Mouse (Mus musculus) midbrain, embryonic 10.5 days (tissue): ENCODE data around the gene Cdca8. TPM values are rescaled to one million over a fixed set of nuclear protein-coding genes. Genes with fewer than 3 reads are reported as not detected.

Source experiments
- DNase-seq: peaks from one replicate; pipeline ENCODE4 v3.0.0-alpha.2; 2017; ENCODE audit warnings: low spot score
- H3K27ac ChIP-seq: fragments of 300-500 bp; sonication (generic); replicated peaks from 2 replicates; pipeline ENCODE4 v1.5.1; 2016; ENCODE audit warnings: mild to moderate bottlenecking
- H3K27me3 ChIP-seq: fragments of 300-500 bp; sonication (generic); 2 replicates; pipeline ENCODE4 v1.6.1; 2016; ENCODE audit warnings: low read depth, mild to moderate bottlenecking; ENCODE audit not compliant: poor library complexity, severe bottlenecking
- H3K36me3 ChIP-seq: fragments of 300-500 bp; sonication (generic); 2 replicates; pipeline ENCODE4 v1.6.1; 2016; ENCODE audit warnings: mild to moderate bottlenecking, moderate library complexity
- H3K4me1 ChIP-seq: fragments of 300-500 bp; sonication (generic); 2 replicates; pipeline ENCODE4 v1.6.1; 2016
- H3K4me3 ChIP-seq: fragments of 300-500 bp; sonication (generic); 2 replicates; pipeline ENCODE4 v1.5.1; 2016; ENCODE audit warnings: mild to moderate bottlenecking, moderate library complexity
- H3K9me3 ChIP-seq: fragments of 300-500 bp; sonication (generic); replicated peaks from 2 replicates; pipeline ENCODE4 v1.6.1; 2016; ENCODE audit warnings: mild to moderate bottlenecking
- WGBS: fragments of 180-500 bp; shearing (Covaris S2); methylation state at CpG from one replicate; pipeline ENCODE4 v1.1.7; 2016; 5-methylcytosine and 5-hydroxymethylcytosine counted together
- polyA plus RNA-seq: library from polyadenylated mRNA; unstranded; fragments of >200 nt; fragmentation: Nextera tagmentation; extraction: Ambion mirVana; gene quantifications from 2 replicates; pipeline ENCODE4 v1.2.1, GENCODE M21; 2016

Cdca8 gene
- polyA plus RNA-seq, 1 experiment from 2014 or later, result 298 TPM

GRCm38 (mm10) chr4:124890831-124891230, 48.3 kb downstream of the Cdca8 start:
- 80% methylated on average over 5 of the region's 5 CpGs for WGBS
- peaks cover 90% of the 10 kb centered on the region for H3K27me3 ChIP-seq

GRCm38 (mm10) chr4:124889935-124890334, 49.2 kb downstream of the Cdca8 start:
- H3K36me3 ChIP-seq, result peaks cover 4% of the 10 kb centered on the region; the same call in 1 of the 2 replicates
- H3K9me3 ChIP-seq, result no peaks in the 10 kb centered on the region
- peaks cover 37% of the 10 kb centered on the region for H3K4me1 ChIP-seq
- DNase-seq, result no peak
- H3K27me3 ChIP-seq, result peaks cover 88% of the 10 kb centered on the region
- H3K4me3 ChIP-seq, result no peak overlapping the region
- H3K27ac ChIP-seq, result no peak overlapping the region
- 93% methylated on average over 2 of the region's 2 CpGs for WGBS

More at GRCm38 (mm10) chr4:124890831-124891230, 48.3 kb downstream of the Cdca8 start:
- Histone ChIP-seq H3K4me3 (no peak overlapping the region), H3K27ac (no peak overlapping the region), H3K36me3 (peaks cover 3% of the 10 kb centered on the region; the same call in 1 of the 2 replicates), H3K9me3 (no peaks in the 10 kb centered on the region), H3K4me1 (peaks cover 39% of the 10 kb centered on the region)
- no peak for DNase-seq

DNA sequence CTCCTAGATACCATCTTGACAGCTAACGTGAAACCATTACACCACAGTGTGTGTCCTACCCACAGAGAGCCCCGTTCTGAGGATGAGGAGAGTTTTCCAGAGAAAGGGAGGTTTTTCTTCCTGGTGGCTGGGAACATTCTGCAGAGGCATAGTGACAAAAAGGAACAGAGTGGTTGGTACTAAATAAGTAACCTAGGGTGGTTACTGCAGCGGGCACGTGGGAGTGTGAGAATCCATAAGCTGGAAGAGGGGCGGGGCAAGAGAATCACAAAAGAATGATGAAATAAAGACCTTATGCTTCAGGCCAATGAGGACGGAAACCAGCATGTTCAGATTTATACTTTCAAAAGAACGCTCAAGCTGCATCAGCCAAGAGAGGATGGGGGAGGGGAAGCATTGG, 50.4 kb downstream of the Cdca8 start:
- H3K4me3 ChIP-seq, result no peak overlapping the region
- peaks cover 85% of the 10 kb centered on the region for H3K27me3 ChIP-seq
- H3K9me3 ChIP-seq, result no peaks in the 10 kb centered on the region
- no peak for DNase-seq
- WGBS, result 69% methylated on average over 7 of the region's 7 CpGs
- H3K36me3 ChIP-seq, result peaks cover 4% of the 10 kb centered on the region; the same call in 1 of the 2 replicates
- H3K27ac ChIP-seq, result no peak overlapping the region
- peaks cover 32% of the 10 kb centered on the region for H3K4me1 ChIP-seq

- peak; percentile 65 for DNase-seq
- WGBS, result under 1% methylated on average over 37 of the region's 37 CpGs
- Histone ChIP-seq H3K36me3 (peaks cover 4% of the 10 kb centered on the region; the same call in 1 of the 2 replicates), H3K9me3 (peaks cover 7% of the 10 kb centered on the region), H3K27me3 (peaks cover 75% of the 10 kb centered on the region), H3K4me1 (peaks cover 60% of the 10 kb centered on the region), H3K27ac (peak overlapping the region; percentile 80), H3K4me3 (peak overlapping the region; percentile 65)
These were observed 56.9 kb downstream of the Cdca8 start for GRCm38 (mm10) chr4:124882151-124882729.

DNA sequence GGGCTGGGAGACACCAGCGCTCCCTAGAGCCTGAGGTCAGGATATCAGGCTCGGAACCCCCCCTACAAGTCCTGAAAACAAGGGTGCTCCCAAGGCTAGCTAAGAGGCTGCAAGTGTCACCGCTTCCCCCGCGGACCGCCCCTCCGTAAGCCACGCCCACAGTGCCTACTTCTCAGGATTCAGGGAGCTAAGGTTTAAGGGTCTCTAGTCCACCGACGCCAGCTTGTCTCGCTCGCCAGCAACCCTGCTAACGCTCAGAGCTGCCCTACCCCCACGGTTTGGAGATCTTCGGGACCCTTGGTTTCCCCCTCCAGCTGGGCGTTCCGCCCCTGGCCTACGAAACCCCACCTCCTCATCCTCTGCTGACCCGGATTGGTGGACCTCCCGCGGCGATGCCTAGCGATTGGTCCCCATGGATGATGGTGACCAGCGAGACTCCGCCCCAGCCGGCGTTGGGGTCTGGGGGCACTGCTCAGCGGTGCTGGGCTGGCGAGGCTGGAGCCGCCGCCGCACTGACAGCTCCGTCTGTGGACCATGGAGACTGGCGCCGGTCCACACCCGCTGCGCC, 57.7 kb downstream of the Cdca8 start:
- peak overlapping the region; percentile 80 for H3K27ac ChIP-seq

DNA sequence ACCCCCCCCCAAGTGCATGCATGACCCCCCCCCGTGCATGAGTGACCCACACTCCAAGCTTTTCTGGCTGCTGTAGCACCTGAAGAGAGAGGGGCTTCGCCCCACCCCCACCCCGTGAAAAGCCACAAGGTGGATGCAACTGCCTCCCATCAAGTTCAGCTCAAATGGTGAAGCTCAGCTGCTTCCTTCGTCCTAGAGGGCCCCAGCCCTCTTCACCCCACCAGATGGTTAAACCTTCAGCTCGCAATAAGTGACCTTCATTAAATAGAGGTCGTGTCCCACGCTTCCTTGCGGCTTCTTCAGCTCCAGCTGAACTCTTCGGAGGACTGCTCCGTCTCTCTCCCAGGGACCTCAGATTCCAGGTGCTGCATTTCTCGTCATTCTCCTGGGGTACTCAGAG, 58.5 kb downstream of the Cdca8 start, which contains the start of gene Epha10:
Gene Epha10, plus strand, starts transcription at position 301 of the 400 bp plus-strand sequence.
- Histone ChIP-seq H3K27ac (peak within 1 kb of the TSS; percentile 80), H3K4me3 (peak within 1 kb of the TSS; percentile 65), H3K4me1 (peaks cover 51% of the 10 kb centered on the region), H3K36me3 (no peaks in the 10 kb centered on the region), H3K27me3 (peaks cover 61% of the 10 kb centered on the region), H3K9me3 (peaks cover 7% of the 10 kb centered on the region)
- no peak for DNase-seq
- 6% methylated on average over 11 of the region's 11 CpGs for WGBS

More for the DNA sequence above, 57.7 kb downstream of the Cdca8 start:
- DNase-seq, result peak; percentile 96
- Histone ChIP-seq H3K27me3 (peaks cover 69% of the 10 kb centered on the region), H3K36me3 (peaks cover 4% of the 10 kb centered on the region; the same call in 1 of the 2 replicates), H3K9me3 (peaks cover 7% of the 10 kb centered on the region), H3K4me1 (peaks cover 56% of the 10 kb centered on the region), H3K4me3 (peak overlapping the region; percentile 65)
- under 1% methylated on average over 37 of the region's 37 CpGs for WGBS

DNA sequence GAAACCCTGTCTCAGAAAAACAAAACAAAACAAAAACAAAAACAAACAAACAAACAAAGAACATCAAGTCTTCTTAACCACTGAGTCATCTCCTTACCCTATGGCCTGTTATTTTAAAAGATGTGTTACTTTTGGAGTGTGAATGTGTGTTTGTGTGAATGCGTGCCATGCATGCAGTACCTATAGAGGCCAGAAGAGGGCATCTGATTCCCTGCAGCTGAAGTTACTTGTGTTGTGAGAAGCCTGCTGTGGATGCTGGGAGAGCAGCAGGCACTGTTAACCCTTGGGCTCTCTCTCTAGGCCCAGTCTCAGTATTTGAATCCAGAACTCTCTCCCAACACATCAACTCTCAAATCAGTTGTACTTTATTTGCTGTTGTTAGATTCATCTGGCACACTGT, 66.4 kb downstream of the Cdca8 start:
- no peak overlapping the region for H3K4me3 ChIP-seq
- no peaks in the 10 kb centered on the region for H3K4me1 ChIP-seq
- H3K27ac ChIP-seq, result no peak overlapping the region
- no peaks in the 10 kb centered on the region for H3K36me3 ChIP-seq
- no peaks in the 10 kb centered on the region for H3K27me3 ChIP-seq
- 92% methylated on average over 1 of the region's 1 CpGs for WGBS
- H3K9me3 ChIP-seq, result no peaks in the 10 kb centered on the region; the same call in 1 of the 2 replicates
- no peak for DNase-seq

Other genes starting within 250 kb of the Cdca8 start
- gene Utp11, start 245.7 kb downstream of the Cdca8 start, polyA plus RNA-seq, result 63.6 and 68.0 TPM in 2 replicates
- gene Fhl3, start 238.6 kb downstream of the Cdca8 start, polyA plus RNA-seq, result 4.6 and 5.8 TPM in 2 replicates
- 247 and 256 TPM in 2 replicates for gene Sf3a3, start 224.5 kb downstream of the Cdca8 start, polyA plus RNA-seq
- 25.7 and 26.1 TPM in 2 replicates for gene Inpp5b, start 197.5 kb downstream of the Cdca8 start, polyA plus RNA-seq
- gene Mtf1, start 137.2 kb downstream of the Cdca8 start, polyA plus RNA-seq, result 19.2 and 21.5 TPM in 2 replicates
- 40.0 and 44.0 TPM in 2 replicates for gene Yrdc, start 88.6 kb downstream of the Cdca8 start, polyA plus RNA-seq
- gene 1110065P20Rik, start 88.1 kb downstream of the Cdca8 start, polyA plus RNA-seq, result 51.5 and 52.2 TPM in 2 replicates
- 4.2 and 4.8 TPM in 2 replicates for gene Maneal, start 77.1 kb downstream of the Cdca8 start, polyA plus RNA-seq
- 5.1 and 7.9 TPM in 2 replicates for gene Epha10, start 58.4 kb downstream of the Cdca8 start, polyA plus RNA-seq
- gene 9930104L06Rik, start 2.3 kb downstream of the Cdca8 start, polyA plus RNA-seq, result 17.4 and 18.9 TPM in 2 replicates
- 11.0 and 16.4 TPM in 2 replicates for gene Rspo1, start 47.1 kb upstream of the Cdca8 start, polyA plus RNA-seq
- gene Gnl2, start 77.3 kb upstream of the Cdca8 start, polyA plus RNA-seq, result 92.1 TPM in 2 replicates
- gene Dnali1, start 126.4 kb upstream of the Cdca8 start, polyA plus RNA-seq, result 0.32 and 0.56 TPM in 2 replicates
- 31.4 and 32.3 TPM in 2 replicates for gene Snip1, start 127.4 kb upstream of the Cdca8 start, polyA plus RNA-seq
- gene Meaf6, start 145.8 kb upstream of the Cdca8 start, polyA plus RNA-seq, result 86.3 and 88.2 TPM in 2 replicates
- 0.30 and 0.46 TPM in 2 replicates for gene Zc3h12a, start 188.5 kb upstream of the Cdca8 start, polyA plus RNA-seq